Mouse (Mus musculus): ENCODE measurements around the gene Mdh1. TPM values are rescaled to one million over a fixed set of nuclear protein-coding genes. Genes with fewer than 3 reads are reported as not detected.
"Not testable (repeated sequence)": the region's sequence is repeated elsewhere in the genome, so short reads cannot be mapped to it uniquely, and the experiment has no call there.

Gene Mdh1
- polyA plus RNA-seq, 2 experiments from 2014 or later = 426 to 477 TPM

GRCm38 (mm10) chr11:21545021-21545420 is 27.1 kb downstream of the Mdh1 start:
- no peak for ATAC-seq

- ATAC-seq = no peak
Measured at GRCm38 (mm10) chr11:21542731-21543130, 29.4 kb downstream of the Mdh1 start.

- no peak for ATAC-seq
Measured at GRCm38 (mm10) chr11:21540622-21541021, 31.5 kb downstream of the Mdh1 start.

- no peak for ATAC-seq
Measured at GRCm38 (mm10) chr11:21540072-21540471, 32.1 kb downstream of the Mdh1 start.

GRCm38 (mm10) chr11:21530856-21531255 is 41.3 kb downstream of the Mdh1 start:
- not testable (repeated sequence) for ATAC-seq

GRCm38 (mm10) chr11:21528676-21529394 is 43.3 kb downstream of the Mdh1 start:
- ATAC-seq = no peak

- no peak for ATAC-seq
Measured at GRCm38 (mm10) chr11:21517726-21518125, 54.4 kb downstream of the Mdh1 start.

GRCm38 (mm10) chr11:21516396-21516795 is 55.8 kb downstream of the Mdh1 start:
- not testable (repeated sequence) for ATAC-seq

GRCm38 (mm10) chr11:21510577-21510976 is 61.6 kb downstream of the Mdh1 start:
- not testable (repeated sequence) for ATAC-seq

- ATAC-seq = not testable (repeated sequence)
Measured at GRCm38 (mm10) chr11:21508713-21509112, 63.5 kb downstream of the Mdh1 start.

GRCm38 (mm10) chr11:21507073-21507472 is 65.1 kb downstream of the Mdh1 start:
- ATAC-seq = not testable (repeated sequence)

Other genes starting within 250 kb of the Mdh1 start
- gene Ugp2, start 201.2 kb downstream of the Mdh1 start, polyA plus RNA-seq (2017; shearing (Covaris generic)) = 10 to 100 TPM; 38.0 to 43.4 TPM
- gene Wdpcp, start 132 bp downstream of the Mdh1 start, polyA plus RNA-seq (2017; shearing (Covaris generic)) = 1 to 10 TPM in 1 of 2 experiments, under 1 TPM in 1; 0.83 to 1.8 TPM

Measured in CD4-positive, CD25-positive, alpha-beta regulatory T cell, adult 4 months (primary cell).